Mouse (Mus musculus) left cerebral cortex, postnatal 10 days (tissue): ENCODE results near the gene Bcl6. TPM values are rescaled to one million over a fixed set of nuclear protein-coding genes. Genes with fewer than 3 reads are reported as not detected.

Experiments used
- DNase-seq, 2 experiments: peaks; one replicate each; pipeline ENCODE4 v3.0.0; 2021 to 2022; ENCODE audit warnings: low spot score in 2 of 2, mixed read lengths in 1 of 2; ENCODE audit errors: extremely low spot score in 1 of 2
- intact Hi-C: fragments of 180-260 bp; cut with DNase I; formaldehyde crosslinking; loops from one replicate; pipeline ENCODE4 v1.15.1; 2025
- total RNA-seq, 2 experiments: library from RNA; stranded (reverse); gene quantifications; 2 replicates each; pipeline ENCODE4 v1.2.3; 2021

The Bcl6 gene
- total RNA-seq: 10 to 100 TPM; 23.0 to 25.8 TPM

GRCm38 (mm10) chr16:23988466-23989208 is at the start of gene Bcl6, which contains the start of gene Gm37419:
Gene Bcl6 (minus strand): TSS chr16:23988852.
Gene Gm37419 (plus strand): TSS chr16:23988482.
- DNase-seq: peak; percentile 82 to 90
- intact Hi-C loops: loop anchor here (2.0 to 10.0 kb wide), 7 partner anchors 496 to 1966 kb away; no protein-coding TSS in a partner anchor

- no peak for DNase-seq
- intact Hi-C loops: no loop called here
Observed at GRCm38 (mm10) chr16:24036398-24036797, 47.7 kb upstream of the Bcl6 start.

GRCm38 (mm10) chr16:24035767-24036166 is 47.1 kb upstream of the Bcl6 start:
- intact Hi-C loops: no loop called here
- no peak for DNase-seq

GRCm38 (mm10) chr16:24034450-24034849 is 45.8 kb upstream of the Bcl6 start:
- no peak for DNase-seq
- intact Hi-C loops: no loop called here

GRCm38 (mm10) chr16:24033259-24033658 is 44.6 kb upstream of the Bcl6 start:
- intact Hi-C loops: no loop called here
- no peak for DNase-seq

DNA sequence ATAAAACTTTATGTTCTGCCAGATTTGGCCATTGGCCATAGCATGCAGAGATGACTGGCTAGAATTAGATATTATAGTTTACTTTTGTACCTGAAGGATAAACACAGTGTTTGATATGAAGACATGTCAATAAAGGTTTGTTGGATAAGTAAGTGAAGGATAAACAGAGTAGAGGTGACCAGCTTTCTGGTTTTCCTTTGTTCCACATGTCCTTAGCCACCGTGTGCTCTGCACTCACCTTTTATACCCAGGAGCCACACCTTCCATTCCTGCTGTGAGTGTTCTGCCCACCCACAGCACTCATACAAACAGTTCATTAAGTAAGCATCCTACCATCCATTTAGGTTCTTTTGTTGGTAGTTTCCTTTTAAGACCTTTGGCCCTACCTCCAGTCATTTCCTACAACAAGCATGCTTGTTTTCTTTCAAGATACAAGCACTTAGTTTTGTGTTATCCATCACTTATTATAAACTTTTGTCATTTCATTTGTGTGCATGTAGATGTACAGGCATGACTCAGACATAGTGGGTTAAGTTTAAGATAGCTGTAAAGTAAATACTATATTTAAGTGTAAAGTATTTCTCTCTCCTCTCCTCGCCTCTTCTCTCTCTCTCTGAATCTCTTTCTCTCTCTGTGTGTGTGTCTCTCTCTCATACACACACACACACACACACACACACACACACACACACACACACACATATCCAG is 41.5 kb upstream of the Bcl6 start:
- DNase-seq: no peak
- intact Hi-C loops: no loop called here

GRCm38 (mm10) chr16:24025442-24025841 is 36.8 kb upstream of the Bcl6 start:
- no peak for DNase-seq
- intact Hi-C loops: no loop called here

- DNase-seq: no peak
- intact Hi-C loops: no loop called here
Observed at GRCm38 (mm10) chr16:24022605-24023004, 34.0 kb upstream of the Bcl6 start.

- no peak for DNase-seq
- intact Hi-C loops: no loop called here
Observed at GRCm38 (mm10) chr16:24021722-24022121, 33.1 kb upstream of the Bcl6 start.

DNA sequence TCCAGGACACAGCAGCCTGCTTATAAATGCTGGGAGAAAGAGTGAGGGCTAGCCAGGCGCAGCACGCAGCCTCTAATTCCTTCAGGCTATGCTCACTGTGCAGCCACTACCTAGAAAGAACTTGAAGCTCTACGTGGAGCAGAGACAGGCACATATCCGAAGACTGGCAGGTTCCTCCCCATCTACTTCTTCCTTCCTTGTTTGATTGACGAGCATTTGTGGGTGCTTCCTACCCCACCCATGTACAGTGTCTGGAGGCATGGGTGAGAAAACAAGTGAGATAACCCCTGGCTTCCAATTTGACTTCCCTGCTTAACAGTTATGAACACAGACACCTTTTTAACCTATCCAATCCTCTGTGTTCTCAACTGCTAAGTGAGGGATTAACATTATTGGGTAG is 28.1 kb upstream of the Bcl6 start:
- intact Hi-C loops: no loop called here
- no peak for DNase-seq

DNA sequence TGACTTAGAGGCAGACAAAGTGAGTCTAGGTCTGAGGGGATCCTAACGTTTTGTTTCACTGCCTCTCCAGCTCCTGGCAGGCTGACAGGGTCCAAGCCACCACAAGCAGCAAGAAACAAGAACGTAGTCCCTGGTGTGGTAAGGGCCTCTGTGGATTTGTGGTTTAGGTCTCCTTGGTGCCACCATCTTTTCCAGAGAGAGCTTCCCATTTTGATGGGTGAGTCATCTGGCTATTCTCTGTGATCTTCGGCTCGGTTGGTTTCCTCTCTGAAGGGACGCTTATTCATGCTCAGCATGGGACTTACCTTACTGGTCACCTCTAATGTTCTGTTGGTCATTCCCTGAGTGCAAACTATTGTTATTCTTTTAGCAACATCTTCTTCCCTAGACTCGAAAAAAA is 27.6 kb upstream of the Bcl6 start:
- no peak for DNase-seq
- intact Hi-C loops: no loop called here

DNA sequence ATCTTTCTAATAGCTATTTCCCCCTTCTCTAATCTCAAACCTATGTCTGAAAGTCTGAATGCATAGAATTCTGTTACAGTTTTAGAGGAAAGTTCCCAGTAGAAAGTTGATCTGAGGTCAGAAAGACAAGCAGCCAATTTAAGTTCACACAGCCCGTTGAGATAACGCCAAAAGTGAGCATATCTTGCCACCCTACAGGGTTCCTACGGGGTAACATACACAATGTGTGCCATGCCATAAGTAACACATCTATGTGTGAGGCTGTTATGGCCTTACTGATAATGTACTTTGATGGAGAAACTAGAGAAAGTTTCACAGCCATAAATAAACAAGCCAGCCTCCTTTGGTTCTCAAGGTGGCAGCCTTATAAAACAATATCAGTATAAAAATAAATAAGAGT is 25.7 kb upstream of the Bcl6 start:
- intact Hi-C loops: no loop called here
- DNase-seq: no peak

DNA sequence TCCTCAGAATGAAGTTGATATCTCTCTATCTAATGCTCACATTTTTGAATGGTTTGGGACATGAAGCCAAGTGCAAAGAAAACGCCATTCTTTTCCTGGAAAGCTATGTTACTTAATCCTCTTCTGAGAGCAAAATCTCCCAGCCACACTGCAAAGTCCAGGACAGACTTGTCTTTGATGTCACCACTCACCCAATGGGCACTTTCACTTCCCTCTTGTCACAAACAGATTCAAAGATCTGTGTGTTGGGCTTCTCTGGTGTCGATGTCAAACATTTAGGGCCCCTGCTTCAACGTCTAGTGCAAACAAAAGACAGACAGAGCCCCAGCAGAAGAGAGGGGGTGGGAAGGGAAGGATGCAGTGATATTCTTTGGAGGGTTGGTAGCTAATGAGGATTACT is 23.4 kb upstream of the Bcl6 start:
- no peak for DNase-seq
- intact Hi-C loops: no loop called here

DNA sequence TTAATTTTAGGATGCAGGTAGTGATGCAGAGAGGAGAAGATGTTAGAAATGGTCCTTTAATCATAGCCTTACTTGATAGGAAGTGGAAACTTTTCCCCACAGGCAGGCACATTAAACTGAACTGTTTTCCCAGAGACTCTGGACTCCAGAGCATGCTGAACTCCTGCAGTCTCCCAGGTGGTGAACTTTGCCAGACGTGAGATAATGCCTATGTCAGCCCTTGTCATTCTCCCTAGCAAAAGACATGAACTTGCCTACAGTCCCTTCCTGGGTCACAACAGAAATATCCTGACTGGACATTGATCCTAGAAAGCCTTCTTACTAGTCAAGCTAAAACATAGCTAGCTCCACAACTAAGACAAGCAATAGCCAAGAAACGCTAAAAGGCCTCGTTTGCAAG is 22.7 kb upstream of the Bcl6 start:
- intact Hi-C loops: no loop called here
- no peak for DNase-seq

DNA sequence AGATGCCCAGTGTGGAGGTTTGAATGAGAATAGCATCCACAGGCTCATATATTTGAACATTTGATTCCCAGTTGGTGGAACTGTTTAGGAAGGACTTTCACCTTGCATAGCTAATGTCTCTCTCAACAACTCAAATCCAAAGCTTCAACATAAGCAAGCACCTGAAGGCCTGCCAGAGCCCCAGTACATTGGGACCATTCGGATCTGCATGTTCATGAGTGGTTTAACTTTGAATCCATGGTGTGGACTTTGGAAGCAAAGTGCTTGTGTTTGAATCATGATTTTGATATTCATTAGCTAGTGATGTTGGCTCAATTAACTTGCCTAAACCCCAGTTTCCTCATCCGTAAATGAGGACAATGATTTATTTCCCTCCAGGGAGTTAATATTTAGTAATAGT is 21.2 kb upstream of the Bcl6 start:
- no peak for DNase-seq
- intact Hi-C loops: no loop called here

GRCm38 (mm10) chr16:24005928-24006327 is 17.3 kb upstream of the Bcl6 start:
- intact Hi-C loops: no loop called here
- DNase-seq: no peak

DNA sequence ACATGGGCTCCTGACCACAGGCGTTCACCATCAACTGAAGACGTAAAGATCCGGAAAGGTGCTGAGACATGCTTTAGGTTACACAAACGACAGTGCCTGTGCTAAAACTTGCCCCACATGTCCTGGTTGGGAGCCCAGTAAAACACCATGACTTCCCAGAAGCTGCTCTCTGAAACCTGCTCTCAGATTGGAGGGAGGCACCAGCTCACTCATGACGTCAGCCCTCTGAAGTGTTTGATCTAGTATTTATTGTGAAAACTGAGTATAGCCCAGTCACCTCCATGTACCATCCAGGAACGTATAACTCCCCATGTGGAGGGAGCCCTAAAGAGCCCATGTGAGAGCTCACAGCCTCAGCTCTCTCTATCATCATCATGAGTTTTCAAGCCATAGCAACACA is 9.3 kb upstream of the Bcl6 start:
- intact Hi-C loops: no loop called here

GRCm38 (mm10) chr16:23997228-23997627 is 8.6 kb upstream of the Bcl6 start:
- intact Hi-C loops: no loop called here

More for the DNA sequence above, 9.3 kb upstream of the Bcl6 start:
- DNase-seq: no peak

GRCm38 (mm10) chr16:23996342-23996741 is 7.7 kb upstream of the Bcl6 start:
- DNase-seq: no peak
- intact Hi-C loops: no loop called here

More at GRCm38 (mm10) chr16:23997228-23997627, 8.6 kb upstream of the Bcl6 start:
- no peak for DNase-seq
